Comparison of ENCODE assay signal across 13 mouse cellular contexts in the genomic region with DNA sequence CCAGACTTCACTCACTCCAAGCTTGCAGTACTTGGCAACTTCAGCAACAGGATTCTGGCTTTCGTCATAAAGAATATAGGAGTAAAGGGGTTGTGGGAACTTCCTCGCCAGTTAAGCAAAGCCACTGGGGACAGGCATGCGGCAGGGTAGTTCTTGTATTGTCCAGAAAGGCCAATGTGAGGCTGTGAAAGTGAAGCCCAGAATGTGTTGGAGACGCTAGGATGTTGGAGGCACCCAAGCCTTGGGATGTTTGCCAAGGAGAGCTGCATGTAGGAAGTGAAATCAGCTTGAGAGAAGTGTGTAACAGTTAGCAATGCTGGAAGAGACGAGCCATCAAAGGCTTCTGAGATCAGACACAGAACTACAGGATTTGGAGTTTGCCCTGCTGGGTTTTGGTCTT. TPM values are rescaled to one million over a fixed set of nuclear protein-coding genes. Genes with fewer than 3 reads are reported as not detected.
DNase-seq lines count a peak whose midpoint lies in the region; ATAC-seq and TF ChIP-seq lines count a peak whose summit lies in the region.
"Had no signal": no experiment of that assay in that cellular context is flagged by ENCODE, and none has a peak within 500 bp of the region (broad histone marks: within the 10 kb centered on the region; RNA-seq: fewer than 3 reads in every experiment).

No protein-coding gene starts in this region.

- no peaks in the 10 kb centered on the region for H3K27me3 ChIP-seq in embryonic facial prominence, embryonic 14.5 days (replicated peaks; ENCODE audit: control insufficient read depth, insufficient read depth, low read length)
- no peaks in the 10 kb centered on the region for H3K27me3 ChIP-seq in embryonic facial prominence, embryonic 10.5 days (replicated peaks; ENCODE audit: low read depth, poor library complexity, severe bottlenecking)
- H3K27me3 ChIP-seq in kidney, embryonic 16.5 days (ENCODE audit: insufficient read depth, low read length) = no peaks in the 10 kb centered on the region
- no peaks in the 10 kb centered on the region for H3K27me3 ChIP-seq in stomach, embryonic 16.5 days (ENCODE audit: control insufficient read depth, insufficient read depth, low read length)
- H3K27me3 ChIP-seq in stomach, postnatal 0 days (ENCODE audit: control insufficient read depth, insufficient read depth, low read length) = no peaks in the 10 kb centered on the region
- H3K27me3 ChIP-seq: heart, embryonic 12.5 days had no signal

- DNase-seq in embryonic facial prominence, embryonic 14.5 days (ENCODE audit: low spot score) = peak; percentile 16
- no peak for DNase-seq in embryonic facial prominence, embryonic 10.5 days (ENCODE audit: low spot score)
- DNase-seq in kidney, postnatal 10 days = peak; percentile 45
- DNase-seq in stomach, postnatal 0 days (ENCODE audit: low spot score) = no peak
- DNase-seq in gastrocnemius, adult 18-20 months (ENCODE audit: low spot score) = no peak
- no peak for DNase-seq in urinary bladder, postnatal 25 days (ENCODE audit: low spot score)
- DNase-seq: adrenal gland, postnatal 14 days; lung, adult 2 months; spleen, adult 18-20 months had no signal

- no peaks in the 10 kb centered on the region for H3K9me3 ChIP-seq in embryonic facial prominence, embryonic 14.5 days (ENCODE audit: control insufficient read depth, low read length)
- no peaks in the 10 kb centered on the region for H3K9me3 ChIP-seq in embryonic facial prominence, embryonic 10.5 days
- no peaks in the 10 kb centered on the region for H3K9me3 ChIP-seq in kidney, embryonic 16.5 days (ENCODE audit: low read length)
- H3K9me3 ChIP-seq in stomach, embryonic 16.5 days (replicated peaks; ENCODE audit: control insufficient read depth, low read length) = no peaks in the 10 kb centered on the region
- H3K9me3 ChIP-seq in stomach, postnatal 0 days (ENCODE audit: control insufficient read depth, low read length) = no peaks in the 10 kb centered on the region
- H3K9me3 ChIP-seq: heart, embryonic 12.5 days had no signal

- TF ChIP-seq EP300 in stomach, postnatal 0 days (optimal IDR thresholded peaks at IDR 0.05) = no peak

- ATAC-seq in embryonic facial prominence, embryonic 14.5 days (ENCODE audit: low read depth) = no peak
- no peak for ATAC-seq in kidney, embryonic 16.5 days (ENCODE audit: low FRiP score, low TSS enrichment)
- ATAC-seq in stomach, embryonic 16.5 days (ENCODE audit: insufficient read depth, low FRiP score) = no peak
- ATAC-seq in stomach, postnatal 0 days (ENCODE audit: low FRiP score, low TSS enrichment) = no peak

- H3K4me2 ChIP-seq in embryonic facial prominence, embryonic 14.5 days (ENCODE audit: low read depth, low read length) = no peak overlapping the region
- no peak overlapping the region for H3K4me2 ChIP-seq in kidney, embryonic 16.5 days (replicated peaks; ENCODE audit: low read depth, low read length)
- peak overlapping the region; percentile 6; the same call in 1 of the 2 replicates for H3K4me2 ChIP-seq in stomach, embryonic 16.5 days (ENCODE audit: low read depth, low read length)
- no peak overlapping the region for H3K4me2 ChIP-seq in stomach, postnatal 0 days (replicated peaks; ENCODE audit: low read depth)
- H3K4me2 ChIP-seq: heart, embryonic 12.5 days had no signal

- H3K4me3 ChIP-seq in embryonic facial prominence, embryonic 14.5 days (ENCODE audit: low read depth, low read length) = no peak overlapping the region
- H3K4me3 ChIP-seq in embryonic facial prominence, embryonic 10.5 days = no peak overlapping the region
- no peak overlapping the region for H3K4me3 ChIP-seq in kidney, embryonic 16.5 days (ENCODE audit: low read length)
- no peak overlapping the region for H3K4me3 ChIP-seq in stomach, embryonic 16.5 days (replicated peaks; ENCODE audit: low read length)
- no peak overlapping the region for H3K4me3 ChIP-seq in stomach, postnatal 0 days (ENCODE audit: low read depth, low read length)
- H3K4me3 ChIP-seq: erythroblast, embryonic 14.5 days; heart, embryonic 12.5 days had no signal

- H3K27ac ChIP-seq in embryonic facial prominence, embryonic 14.5 days (replicated peaks; ENCODE audit: low read depth, low read length) = no peak overlapping the region
- no peak overlapping the region for H3K27ac ChIP-seq in embryonic facial prominence, embryonic 10.5 days (replicated peaks)
- no peak overlapping the region for H3K27ac ChIP-seq in kidney, embryonic 16.5 days (ENCODE audit: low read length)
- no peak overlapping the region for H3K27ac ChIP-seq in stomach, embryonic 16.5 days (ENCODE audit: low read length)
- H3K27ac ChIP-seq in stomach, postnatal 0 days (replicated peaks) = no peak overlapping the region

- no peaks in the 10 kb centered on the region for H3K4me1 ChIP-seq in embryonic facial prominence, embryonic 14.5 days (ENCODE audit: control insufficient read depth, insufficient read depth, low read length)
- no peaks in the 10 kb centered on the region for H3K4me1 ChIP-seq in embryonic facial prominence, embryonic 10.5 days
- H3K4me1 ChIP-seq in kidney, embryonic 16.5 days (ENCODE audit: insufficient read depth, low read length) = no peaks in the 10 kb centered on the region
- H3K4me1 ChIP-seq in stomach, embryonic 16.5 days (ENCODE audit: control insufficient read depth, insufficient read depth, low read length) = no peaks in the 10 kb centered on the region
- H3K4me1 ChIP-seq in stomach, postnatal 0 days (replicated peaks; ENCODE audit: control insufficient read depth, insufficient read depth) = no peaks in the 10 kb centered on the region
- H3K4me1 ChIP-seq: heart, embryonic 12.5 days had no signal

- H3K36me3 ChIP-seq in embryonic facial prominence, embryonic 14.5 days (ENCODE audit: control insufficient read depth, insufficient read depth, low read length) = 0 out of 2 replicates have a peak, but pooled peaks cover 8% of the 10 kb centered on the region
- H3K36me3 ChIP-seq in embryonic facial prominence, embryonic 10.5 days (replicated peaks) = peaks cover 7% of the 10 kb centered on the region; the same call in 1 of the 2 replicates
- H3K36me3 ChIP-seq in kidney, embryonic 16.5 days (ENCODE audit: insufficient read depth, low read length) = peaks cover 4% of the 10 kb centered on the region; the same call in 1 of the 2 replicates
- no peaks in the 10 kb centered on the region for H3K36me3 ChIP-seq in stomach, embryonic 16.5 days (ENCODE audit: control insufficient read depth, insufficient read depth, low read length)
- H3K36me3 ChIP-seq in stomach, postnatal 0 days (ENCODE audit: control insufficient read depth, insufficient read depth, low read length) = no peaks in the 10 kb centered on the region

- WGBS in embryonic facial prominence, embryonic 14.5 days = 74% methylated on average over 5 of the region's 5 CpGs
- WGBS in embryonic facial prominence, embryonic 10.5 days = 81% methylated on average over 5 of the region's 5 CpGs
- 76% methylated on average over 5 of the region's 5 CpGs for whole genome bisulfite sequencing in kidney, embryonic 16.5 days
- 63% methylated on average over 5 of the region's 5 CpGs for WGBS in stomach, embryonic 16.5 days
- WGBS in stomach, postnatal 0 days = 45% methylated on average over 5 of the region's 5 CpGs

- TF ChIP-seq CTCF in stomach, postnatal 0 days (IDR thresholded peaks at IDR 0.05; ENCODE audit: low read depth) = no peak

- no peak overlapping the region for H3K9ac ChIP-seq in embryonic facial prominence, embryonic 14.5 days (ENCODE audit: low read depth, low read length)
- no peak overlapping the region for H3K9ac ChIP-seq in kidney, embryonic 16.5 days (replicated peaks; ENCODE audit: low read length)
- H3K9ac ChIP-seq in stomach, embryonic 16.5 days (ENCODE audit: low read length) = no peak overlapping the region
- H3K9ac ChIP-seq in stomach, postnatal 0 days (ENCODE audit: low read length) = no peak overlapping the region
- H3K9ac ChIP-seq: heart, embryonic 12.5 days had no signal

RNA-seq across cellular contexts. Expression of gene Zkscan2, which starts 12.5 kb away (rescaled TPM):
- polyA plus RNA-seq in embryonic facial prominence, embryonic 14.5 days (2014; fragmentation: Nextera tagmentation; extraction: Ambion mirVana) = 3.1 and 3.7 TPM in 2 replicates
- 3.7 and 3.9 TPM in 2 replicates for polyA plus RNA-seq in embryonic facial prominence, embryonic 10.5 days (2016; fragmentation: Nextera tagmentation; extraction: Ambion mirVana)
- 2.8 and 3.5 TPM in 2 replicates for polyA plus RNA-seq in kidney, embryonic 16.5 days (2015; fragmentation: Nextera tagmentation; extraction: Ambion mirVana)
- 1.0 and 1.3 TPM in 2 replicates for polyA plus RNA-seq in stomach, embryonic 16.5 days (2015; fragmentation: Nextera tagmentation; extraction: Ambion mirVana)
- polyA plus RNA-seq in stomach, postnatal 0 days (2015; fragmentation: Nextera tagmentation; extraction: Ambion mirVana) = 0.25 and 0.28 TPM in 2 replicates
- under 1 TPM; 0.02 to 0.07 TPM for total RNA-seq in gastrocnemius, adult 18-20 months (2021)
- polyA plus RNA-seq: erythroblast, embryonic 14.5 days had no signal

RNA-seq across cellular contexts. Expression of gene Aqp8, which starts 25.6 kb away (rescaled TPM):
- not detected in 2 replicates for polyA plus RNA-seq in embryonic facial prominence, embryonic 14.5 days (2014; fragmentation: Nextera tagmentation; extraction: Ambion mirVana)
- polyA plus RNA-seq in embryonic facial prominence, embryonic 10.5 days (2016; fragmentation: Nextera tagmentation; extraction: Ambion mirVana) = 0.34 and 0.51 TPM in 2 replicates
- 0.31 and 0.69 TPM in 2 replicates for polyA plus RNA-seq in kidney, embryonic 16.5 days (2015; fragmentation: Nextera tagmentation; extraction: Ambion mirVana)
- 36.7 and 40.0 TPM in 2 replicates for polyA plus RNA-seq in stomach, embryonic 16.5 days (2015; fragmentation: Nextera tagmentation; extraction: Ambion mirVana)
- 0.06 and 0.13 TPM in 2 replicates for polyA plus RNA-seq in stomach, postnatal 0 days (2015; fragmentation: Nextera tagmentation; extraction: Ambion mirVana)
- under 1 TPM in 1 of 2 experiments, not detected in 1; 0.24 TPM for total RNA-seq in gastrocnemius, adult 18-20 months (2021)
- polyA plus RNA-seq: erythroblast, embryonic 14.5 days had no signal

Comparison
In these comparisons a context has a peak if more than half of its experiments do, and no peak if none do; other contexts are left out.
1. DNase-seq: peak in embryonic facial prominence, embryonic 14.5 days (single experiment) and kidney, postnatal 10 days (single experiment); none in embryonic facial prominence, embryonic 10.5 days (single experiment), stomach, postnatal 0 days (single experiment), gastrocnemius, adult 18-20 months (single experiment) and urinary bladder, postnatal 25 days (single experiment).
2. RNA of gene Aqp8, which starts 25.6 kb away (polyA plus RNA-seq): 36.7 to 40.0 TPM in stomach, embryonic 16.5 days; 0.31 to 0.69 TPM in kidney, embryonic 16.5 days, 0.34 to 0.51 TPM in embryonic facial prominence, embryonic 10.5 days, 0.06 to 0.13 TPM in stomach, postnatal 0 days and not detected in embryonic facial prominence, embryonic 14.5 days; every median in the first group is over 10 times any median in the second.